Mouse (Mus musculus): Measurements from ENCODE around the gene Bola3. TPM values are rescaled to one million over a fixed set of nuclear protein-coding genes. Genes with fewer than 3 reads are reported as not detected.

Gene Bola3
- polyA plus RNA-seq, 1 experiment from 2014 or later = 233 TPM

DNA sequence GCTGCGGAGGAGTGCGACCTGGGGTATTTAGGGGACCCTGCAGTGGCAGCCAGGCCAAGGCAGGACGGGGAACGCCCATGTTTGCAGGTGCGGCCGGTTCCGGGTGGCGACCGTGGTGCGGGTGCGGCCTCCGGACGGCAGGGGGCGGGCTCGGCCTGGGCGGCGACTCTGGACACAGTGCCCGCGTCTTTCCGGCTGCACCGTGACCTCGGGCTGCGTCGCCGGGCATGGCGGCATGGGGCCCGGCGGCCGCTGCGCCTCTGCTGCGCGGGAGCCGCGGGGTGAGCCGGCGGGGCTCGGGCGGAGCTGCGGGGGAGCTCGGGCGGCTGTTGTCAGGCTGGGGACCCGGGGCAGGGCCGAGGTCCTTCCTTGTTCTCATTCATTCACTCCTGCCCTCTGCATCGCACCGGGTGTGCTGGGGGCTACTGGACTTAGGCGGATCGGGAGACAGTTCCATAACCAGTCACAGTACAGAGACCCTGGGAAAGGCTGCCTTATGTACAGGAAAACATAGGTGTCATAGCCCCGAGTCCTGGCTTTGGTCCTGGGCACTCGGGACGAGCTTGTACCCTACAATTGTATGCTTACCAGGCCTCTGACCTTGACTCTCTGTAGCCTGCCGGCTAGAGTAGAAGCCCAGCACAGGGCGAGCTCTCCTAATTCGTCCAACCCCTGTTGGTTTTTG, 469 bp downstream of the Bola3 start:
- Histone ChIP-seq H3K27me3 (replicated peaks) (no peaks in the 10 kb centered on the region), H3K36me3 (peaks cover 27% of the 10 kb centered on the region), H3K9ac (peak overlapping the region; percentile 96), H3K4me1 (peaks cover 24% of the 10 kb centered on the region), H3K27ac (replicated peaks) (peak overlapping the region; percentile 51), H3K4me2 (peak overlapping the region; percentile 93), H3K4me3 (peak overlapping the region; percentile 89), H3K9me3 (no peaks in the 10 kb centered on the region)
- peak; percentile 86 for ATAC-seq (ENCODE audit: extremely low read depth, insufficient number of reproducible peaks, low FRiP score, low TSS enrichment)
- WGBS = 1% methylated on average over 44 of the region's 53 CpGs

- Histone ChIP-seq H3K9me3 (no peaks in the 10 kb centered on the region), H3K36me3 (peaks cover 34% of the 10 kb centered on the region), H3K4me1 (peaks cover 24% of the 10 kb centered on the region), H3K27ac (replicated peaks) (peak overlapping the region; percentile 51), H3K4me3 (peak overlapping the region; percentile 89), H3K27me3 (replicated peaks) (no peaks in the 10 kb centered on the region), H3K9ac (peak overlapping the region; percentile 96), H3K4me2 (peak overlapping the region; percentile 93)
- no peak for ATAC-seq (ENCODE audit: extremely low read depth, insufficient number of reproducible peaks, low FRiP score, low TSS enrichment)
- 72% methylated on average over 7 of the region's 7 CpGs for WGBS
Measured at GRCm38 (mm10) chr6:83350172-83350571, 1.2 kb downstream of the Bola3 start.

GRCm38 (mm10) chr6:83350851-83351405, 2.0 kb downstream of the Bola3 start:
- Histone ChIP-seq H3K27me3 (replicated peaks) (no peaks in the 10 kb centered on the region), H3K9me3 (no peaks in the 10 kb centered on the region), H3K4me3 (no peak overlapping the region), H3K27ac (replicated peaks) (peak overlapping the region; percentile 72), H3K4me1 (peaks cover 24% of the 10 kb centered on the region), H3K4me2 (peak overlapping the region; percentile 93; the same call in 1 of the 2 replicates), H3K36me3 (peaks cover 42% of the 10 kb centered on the region), H3K9ac (peak overlapping the region; percentile 47)
- WGBS = 87% methylated on average over 16 of the region's 16 CpGs
- no peak for ATAC-seq (ENCODE audit: extremely low read depth, insufficient number of reproducible peaks, low FRiP score, low TSS enrichment)

DNA sequence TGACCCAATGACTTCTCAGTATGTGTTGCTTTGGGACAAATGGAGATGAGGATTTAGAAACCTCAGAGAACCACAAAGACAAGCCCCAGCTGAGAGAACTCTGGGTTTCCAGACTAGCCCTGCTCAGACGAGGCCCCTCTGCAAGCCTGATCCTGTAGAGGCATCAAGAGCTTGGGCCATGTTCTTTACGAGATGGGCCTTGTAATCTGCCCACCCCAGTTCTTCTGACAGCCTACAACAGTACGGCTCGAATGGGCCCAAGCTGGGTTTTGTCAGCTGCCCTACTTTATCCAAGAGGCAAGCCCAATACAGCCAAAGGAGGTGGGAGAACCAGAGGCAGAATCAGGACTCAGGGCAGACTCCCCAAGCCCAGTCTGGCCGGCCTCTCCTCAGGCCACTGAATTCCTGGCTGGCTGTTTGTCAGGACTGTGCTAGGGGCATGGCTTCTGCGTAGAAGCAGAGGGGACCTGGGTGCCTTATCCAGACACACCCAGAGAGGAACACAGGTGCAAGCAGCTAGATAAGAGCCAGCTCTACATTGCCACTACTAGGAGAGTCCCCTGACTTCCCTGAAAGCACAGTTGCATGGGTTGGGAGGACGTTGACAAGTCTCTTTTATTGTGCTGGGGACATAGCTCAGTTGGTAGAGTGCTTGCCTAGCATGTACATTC, 2.7 kb downstream of the Bola3 start:
- peaks cover 24% of the 10 kb centered on the region for H3K4me1 ChIP-seq
- peak; percentile 67 for ATAC-seq (ENCODE audit: extremely low read depth, insufficient number of reproducible peaks, low FRiP score, low TSS enrichment)
- H3K4me2 ChIP-seq = peak overlapping the region; percentile 93
- H3K9ac ChIP-seq = peak overlapping the region; percentile 47
- 63% methylated on average over 7 of the region's 7 CpGs for WGBS
- H3K9me3 ChIP-seq = no peaks in the 10 kb centered on the region
- no peaks in the 10 kb centered on the region for H3K27me3 ChIP-seq (replicated peaks)
- peak overlapping the region; percentile 72 for H3K27ac ChIP-seq (replicated peaks)
- peaks cover 45% of the 10 kb centered on the region for H3K36me3 ChIP-seq
- H3K4me3 ChIP-seq = no peak overlapping the region

GRCm38 (mm10) chr6:83352666-83353410, 3.9 kb downstream of the Bola3 start:
- no peak overlapping the region for H3K9ac ChIP-seq
- 91% methylated on average over 24 of the region's 24 CpGs for WGBS

GRCm38 (mm10) chr6:83354856-83355781, 6.2 kb downstream of the Bola3 start:
- Histone ChIP-seq H3K27me3 (replicated peaks) (no peaks in the 10 kb centered on the region), H3K4me2 (no peak overlapping the region), H3K4me1 (peaks cover 16% of the 10 kb centered on the region), H3K4me3 (no peak overlapping the region), H3K9me3 (no peaks in the 10 kb centered on the region), H3K27ac (replicated peaks) (no peak overlapping the region), H3K36me3 (peaks cover 75% of the 10 kb centered on the region), H3K9ac (no peak overlapping the region)
- 82% methylated on average over 9 of the region's 9 CpGs for WGBS
- no peak for ATAC-seq (ENCODE audit: extremely low read depth, insufficient number of reproducible peaks, low FRiP score, low TSS enrichment)

More at GRCm38 (mm10) chr6:83352666-83353410, 3.9 kb downstream of the Bola3 start:
- H3K27ac ChIP-seq (replicated peaks) = peak overlapping the region; percentile 72; the same call in 1 of the 2 replicates
- H3K4me3 ChIP-seq = no peak overlapping the region
- H3K27me3 ChIP-seq (replicated peaks) = no peaks in the 10 kb centered on the region
- ATAC-seq (ENCODE audit: extremely low read depth, insufficient number of reproducible peaks, low FRiP score, low TSS enrichment) = no peak
- H3K4me2 ChIP-seq = peak overlapping the region; percentile 93
- peaks cover 28% of the 10 kb centered on the region for H3K4me1 ChIP-seq
- H3K36me3 ChIP-seq = peaks cover 52% of the 10 kb centered on the region
- no peaks in the 10 kb centered on the region for H3K9me3 ChIP-seq

DNA sequence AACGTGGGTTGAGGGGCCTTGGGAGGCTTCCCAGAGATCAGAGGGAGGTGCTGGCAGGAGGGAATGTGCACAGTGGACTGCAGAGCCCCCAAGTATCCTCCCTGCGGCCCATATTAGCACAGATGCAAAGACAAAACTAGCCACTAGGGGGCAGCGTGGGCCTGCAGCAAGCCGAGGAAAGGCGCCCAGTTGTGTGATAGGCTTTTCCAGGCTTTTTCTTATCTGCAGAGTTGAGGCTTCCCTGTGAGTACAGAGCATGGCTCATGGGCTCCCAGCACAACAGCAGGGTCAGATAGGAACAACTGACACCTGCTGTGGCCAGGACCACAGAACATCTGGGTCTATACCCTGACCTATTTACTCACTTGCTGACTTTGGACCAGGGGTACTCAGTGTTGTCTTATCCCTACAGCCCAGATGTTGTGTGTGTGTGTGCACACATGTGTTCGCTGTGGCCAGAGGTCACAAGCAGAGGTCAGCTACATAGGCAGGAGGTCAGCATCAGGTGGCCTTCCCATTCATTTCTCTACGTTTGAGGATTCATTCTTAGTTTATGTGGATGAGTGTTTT, 7.7 kb downstream of the Bola3 start:
- H3K4me2 ChIP-seq = no peak overlapping the region
- ATAC-seq (ENCODE audit: extremely low read depth, insufficient number of reproducible peaks, low FRiP score, low TSS enrichment) = peak; percentile 57; the same call in 1 of the 2 replicates
- no peaks in the 10 kb centered on the region for H3K27me3 ChIP-seq (replicated peaks)
- 23% methylated on average over 7 of the region's 7 CpGs for WGBS
- H3K36me3 ChIP-seq = peaks cover 87% of the 10 kb centered on the region
- H3K4me1 ChIP-seq = peaks cover 4% of the 10 kb centered on the region
- H3K27ac ChIP-seq (replicated peaks) = no peak overlapping the region
- H3K4me3 ChIP-seq = no peak overlapping the region
- H3K9ac ChIP-seq = no peak overlapping the region; the same call in 1 of the 2 replicates
- no peaks in the 10 kb centered on the region for H3K9me3 ChIP-seq

GRCm38 (mm10) chr6:83357436-83357835, 8.5 kb downstream of the Bola3 start:
- no peak overlapping the region for H3K4me2 ChIP-seq
- H3K4me3 ChIP-seq = no peak overlapping the region
- no peak overlapping the region for H3K27ac ChIP-seq (replicated peaks)
- WGBS = 94% methylated on average over 10 of the region's 10 CpGs
- no peaks in the 10 kb centered on the region for H3K27me3 ChIP-seq (replicated peaks)
- peaks cover 4% of the 10 kb centered on the region for H3K4me1 ChIP-seq
- ATAC-seq (ENCODE audit: extremely low read depth, insufficient number of reproducible peaks, low FRiP score, low TSS enrichment) = no peak
- no peaks in the 10 kb centered on the region for H3K9me3 ChIP-seq
- H3K9ac ChIP-seq = no peak overlapping the region
- peaks cover 88% of the 10 kb centered on the region for H3K36me3 ChIP-seq

DNA sequence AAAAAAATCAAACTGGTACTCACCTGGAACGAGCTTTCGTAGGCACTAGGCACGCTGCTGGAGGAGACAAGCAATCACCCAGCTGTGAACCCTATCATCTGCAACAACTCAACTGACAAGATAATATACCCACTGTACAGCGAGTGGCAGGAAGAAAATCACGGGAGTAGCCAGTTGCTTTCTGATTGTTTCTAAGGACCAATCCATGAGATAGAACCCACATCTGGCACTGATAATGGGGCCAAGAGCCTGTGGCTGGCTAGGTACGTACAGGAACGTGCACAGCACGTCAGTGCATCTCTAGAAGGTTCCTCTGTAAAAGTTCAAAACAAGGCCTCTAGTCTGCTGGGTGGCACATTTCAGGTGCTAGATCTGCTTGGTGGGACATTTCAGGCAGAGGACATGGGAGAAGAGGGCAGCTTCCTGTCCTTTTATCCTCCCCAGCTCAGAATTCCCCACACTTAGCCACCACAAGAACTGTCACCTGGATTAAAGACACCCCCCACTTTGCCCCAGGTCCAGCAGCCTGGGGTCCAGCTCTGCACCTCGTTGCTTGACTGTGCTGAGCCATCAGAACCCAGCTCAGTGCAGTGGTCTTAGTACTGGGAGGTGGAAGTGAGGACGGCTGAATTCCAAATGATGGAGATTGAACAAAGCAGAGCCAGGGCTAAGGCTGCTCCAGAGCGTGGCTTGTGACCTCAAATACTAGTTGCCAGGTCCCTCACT, 12.7 kb downstream of the Bola3 start:
- Histone ChIP-seq H3K27ac (replicated peaks) (no peak overlapping the region), H3K4me1 (peaks cover 3% of the 10 kb centered on the region), H3K4me2 (no peak overlapping the region), H3K36me3 (peaks cover 83% of the 10 kb centered on the region), H3K4me3 (no peak overlapping the region), H3K9me3 (no peaks in the 10 kb centered on the region), H3K9ac (no peak overlapping the region), H3K27me3 (replicated peaks) (no peaks in the 10 kb centered on the region)
- 65% methylated on average over 11 of the region's 11 CpGs for WGBS
- ATAC-seq (ENCODE audit: extremely low read depth, insufficient number of reproducible peaks, low FRiP score, low TSS enrichment) = no peak

- Histone ChIP-seq H3K9me3 (no peaks in the 10 kb centered on the region), H3K27me3 (replicated peaks) (no peaks in the 10 kb centered on the region), H3K9ac (no peak overlapping the region), H3K4me1 (no peaks in the 10 kb centered on the region), H3K27ac (replicated peaks) (no peak overlapping the region), H3K4me2 (no peak overlapping the region), H3K4me3 (no peak overlapping the region), H3K36me3 (peaks cover 88% of the 10 kb centered on the region)
- WGBS = 82% methylated on average over 12 of the region's 12 CpGs
- no peak for ATAC-seq (ENCODE audit: extremely low read depth, insufficient number of reproducible peaks, low FRiP score, low TSS enrichment)
Measured at GRCm38 (mm10) chr6:83363075-83363474, 14.1 kb downstream of the Bola3 start.
